Mouse (Mus musculus): ENCODE measurements around the gene BC049715.
"Not testable (repeated sequence)": the region's sequence is repeated elsewhere in the genome, so short reads cannot be mapped to it uniquely, and the experiment has no call there.

BC049715 gene

DNA sequence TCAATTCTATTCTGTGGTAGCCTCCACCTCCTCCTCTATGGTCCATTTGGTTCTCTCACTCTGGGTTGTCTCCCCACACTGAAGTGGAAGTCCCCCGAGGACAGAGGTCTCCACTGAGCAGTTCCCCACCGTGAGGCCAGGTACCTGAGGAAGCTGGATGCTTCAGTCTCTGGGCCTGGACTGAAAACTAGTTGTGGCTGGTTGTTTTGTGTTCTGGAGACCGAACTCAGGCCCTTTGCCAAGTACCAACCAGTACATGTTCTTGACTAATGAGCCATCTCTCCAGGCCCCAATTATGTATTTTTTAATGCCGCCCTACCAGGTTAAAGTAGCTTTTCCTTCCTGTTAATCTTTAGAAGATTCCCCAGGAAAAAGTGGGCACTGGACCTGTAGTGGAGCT is 24.9 kb downstream of the BC049715 start:
- no peak for DNase-seq

DNA sequence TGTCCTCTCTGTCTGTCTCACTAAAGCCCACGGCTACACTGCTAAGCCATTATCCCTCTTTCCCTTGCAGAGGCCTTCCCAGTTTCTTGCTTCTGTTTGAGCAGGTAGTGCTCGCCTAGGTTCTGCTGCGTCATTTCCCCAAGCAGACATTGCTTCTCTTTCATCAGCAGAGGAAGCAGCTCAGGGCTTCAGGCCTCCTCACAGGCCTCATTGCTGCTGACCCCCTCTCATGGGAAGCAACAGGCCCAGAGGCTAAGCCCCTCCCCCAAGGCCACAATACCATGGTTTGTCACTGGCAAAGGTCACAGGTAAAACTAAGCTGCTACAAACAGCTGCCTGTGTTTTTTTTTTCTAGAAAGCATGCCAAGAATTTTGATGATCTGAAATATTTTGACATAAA is 25.3 kb downstream of the BC049715 start:
- peak; percentile 53 for DNase-seq

DNA sequence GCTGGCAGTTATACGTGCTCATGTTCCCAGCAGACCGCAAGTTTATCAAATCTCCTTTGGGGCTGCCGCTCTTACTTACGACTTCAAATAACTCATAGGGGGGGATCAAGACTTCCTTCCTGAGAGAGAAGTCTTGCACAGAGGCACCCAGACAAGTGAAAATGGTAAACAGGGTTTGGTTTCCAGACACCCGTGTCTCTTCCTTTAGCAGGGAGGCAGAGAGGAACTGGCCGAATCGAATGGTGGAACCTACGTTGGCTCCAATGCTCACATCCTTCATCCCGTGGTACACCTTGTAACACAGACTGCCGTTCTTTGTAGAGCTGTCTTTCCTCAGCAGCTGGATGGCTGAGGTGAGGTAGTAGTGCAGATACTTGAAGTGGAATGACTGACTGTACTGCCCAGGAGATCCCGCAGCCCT is 26.9 kb downstream of the BC049715 start:
- no peak for DNase-seq

DNA sequence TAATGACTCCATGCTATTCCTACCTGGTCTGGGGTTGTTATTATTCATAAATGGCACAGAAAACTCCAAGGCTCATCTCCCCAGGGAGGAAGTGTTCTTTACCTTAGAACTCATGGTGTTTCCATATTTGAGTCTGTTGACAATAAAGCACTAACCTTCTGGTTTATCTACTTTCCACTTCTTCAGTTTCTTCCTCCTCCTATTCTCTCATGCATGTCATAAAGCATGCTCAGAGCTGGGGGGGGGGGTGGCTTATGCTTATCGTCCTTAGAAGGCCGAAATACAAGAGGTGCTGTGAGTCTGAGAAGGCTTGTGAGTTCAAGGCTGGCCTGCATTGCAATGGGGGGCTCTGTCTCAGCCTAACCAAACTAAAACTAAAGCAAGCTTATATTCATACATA is 27.8 kb downstream of the BC049715 start:
- DNase-seq: peak; percentile 64

DNA sequence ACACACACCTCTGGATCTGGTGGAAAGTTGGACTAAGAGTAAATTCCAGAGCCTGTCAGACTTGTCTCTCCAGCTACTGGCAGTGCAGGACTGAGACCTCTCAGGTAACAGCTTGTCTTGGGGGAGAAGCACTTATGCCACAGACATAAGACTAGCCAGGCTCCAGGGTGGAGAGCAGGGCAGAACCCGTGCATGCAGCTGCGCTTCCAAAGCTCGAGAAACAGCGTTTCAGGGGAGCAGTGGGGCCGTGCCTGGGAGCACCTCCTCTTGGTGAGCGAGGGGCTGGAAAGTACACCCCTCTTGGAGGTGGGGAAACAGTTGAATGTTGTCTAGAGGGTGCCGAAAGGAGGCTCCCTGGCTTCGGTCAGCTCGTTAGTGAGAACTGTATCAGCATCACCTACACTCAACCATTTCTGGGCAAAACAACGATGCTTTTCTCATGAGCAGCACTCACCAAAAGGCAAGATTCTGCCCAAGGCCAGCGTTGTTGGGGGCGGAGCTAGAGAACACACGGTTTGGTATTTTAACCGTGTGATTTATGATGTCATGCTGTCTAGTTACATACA is 28.7 kb downstream of the BC049715 start:
- peak; percentile 86 for DNase-seq

DNA sequence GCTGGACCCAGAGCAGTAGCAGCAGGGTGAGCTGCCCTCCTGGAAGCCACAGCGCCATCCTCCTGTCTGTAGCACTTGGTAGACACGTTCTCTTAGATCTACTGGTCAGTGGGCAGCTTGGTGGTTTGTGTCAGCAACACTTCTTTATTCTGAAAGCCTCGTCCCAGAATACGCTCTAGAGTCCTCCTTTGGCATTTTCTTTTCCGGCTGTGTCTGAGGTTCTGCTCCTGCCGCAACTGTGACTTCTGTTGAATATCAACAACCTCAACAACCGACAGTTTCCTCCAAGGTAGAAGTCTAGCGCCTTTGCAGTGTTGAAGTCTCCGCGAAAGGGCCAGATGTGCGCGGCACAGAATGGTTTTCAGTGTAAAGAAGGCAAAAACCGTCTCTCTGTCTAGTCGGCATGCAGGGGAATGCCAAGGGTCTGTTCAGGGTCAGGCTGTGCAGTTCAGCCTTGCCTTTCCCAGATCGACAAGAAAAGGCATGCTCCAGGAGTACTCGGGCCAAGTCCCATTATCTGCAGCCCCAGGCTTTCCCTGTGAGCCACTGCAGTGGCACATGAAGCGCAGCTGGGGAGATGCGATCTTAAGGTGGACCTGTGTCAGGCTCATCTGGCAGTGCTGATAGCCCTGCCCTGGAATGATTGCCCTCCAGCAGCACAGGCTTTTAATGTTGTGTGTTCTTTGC is 29.9 kb downstream of the BC049715 start, which contains the start of gene Art4:
Gene Art4 (minus strand): TSS at position 548 of the 687 bp plus-strand sequence.
- DNase-seq: peak; percentile 94

DNA sequence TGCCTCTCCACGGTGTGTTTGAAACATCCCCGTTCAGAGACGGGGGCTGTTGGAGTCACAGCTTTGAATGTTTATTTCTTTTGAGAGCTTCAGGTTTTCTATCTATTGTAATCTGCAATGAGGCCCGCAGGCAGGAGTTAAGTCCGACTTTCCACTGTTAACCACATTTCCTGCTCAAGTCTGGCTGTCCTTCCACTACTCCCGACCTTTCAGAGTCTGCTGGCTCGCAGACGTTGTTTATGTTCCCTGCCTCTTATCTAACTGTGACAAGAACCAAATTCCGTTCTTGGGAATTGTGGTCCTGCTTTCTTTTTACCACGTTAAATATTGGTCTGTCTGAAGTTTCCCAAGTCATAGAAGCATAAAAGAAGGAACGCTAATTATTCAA is 30.4 kb downstream of the BC049715 start:
- DNase-seq: no peak

DNA sequence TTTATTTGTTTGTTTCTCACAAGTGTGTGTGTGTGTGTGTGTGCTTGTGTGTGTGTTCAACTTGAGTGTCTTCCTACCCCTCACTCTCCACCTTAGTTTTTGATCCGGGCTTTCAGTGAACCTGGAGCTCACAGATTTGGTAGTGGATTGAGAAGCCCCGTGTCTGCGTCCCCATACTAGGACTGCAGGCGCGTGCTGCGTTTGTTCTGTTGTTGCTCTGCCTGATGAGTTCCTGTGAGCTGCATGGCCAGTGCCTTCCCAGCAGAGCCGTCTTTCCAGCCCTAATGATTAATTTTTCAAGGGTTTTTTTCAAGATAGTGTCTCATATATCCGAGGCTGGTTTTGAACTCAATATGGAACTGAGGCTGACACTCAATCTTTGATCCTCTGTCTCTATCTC is 31.0 kb downstream of the BC049715 start:
- DNase-seq: peak; percentile 55

DNA sequence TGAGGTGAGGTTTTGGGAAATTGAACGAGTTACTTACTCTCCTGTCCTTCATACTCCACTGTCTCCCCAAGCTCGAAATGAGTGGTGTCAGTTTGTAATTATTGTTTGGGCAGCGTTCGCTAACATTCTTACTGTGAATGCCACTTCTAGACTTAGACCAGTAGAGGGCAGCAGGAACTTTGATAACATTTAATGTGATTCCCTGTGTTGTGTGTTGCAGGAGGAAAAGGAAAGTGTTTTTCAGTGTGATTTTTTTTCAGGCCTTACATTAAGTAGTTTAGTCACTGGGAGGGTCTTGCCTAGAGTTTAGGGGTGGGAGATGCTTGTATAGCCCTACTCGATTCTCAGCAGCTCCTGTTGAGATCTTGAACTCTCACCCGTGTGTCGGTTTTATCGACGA is 33.6 kb downstream of the BC049715 start:
- no peak for DNase-seq

DNA sequence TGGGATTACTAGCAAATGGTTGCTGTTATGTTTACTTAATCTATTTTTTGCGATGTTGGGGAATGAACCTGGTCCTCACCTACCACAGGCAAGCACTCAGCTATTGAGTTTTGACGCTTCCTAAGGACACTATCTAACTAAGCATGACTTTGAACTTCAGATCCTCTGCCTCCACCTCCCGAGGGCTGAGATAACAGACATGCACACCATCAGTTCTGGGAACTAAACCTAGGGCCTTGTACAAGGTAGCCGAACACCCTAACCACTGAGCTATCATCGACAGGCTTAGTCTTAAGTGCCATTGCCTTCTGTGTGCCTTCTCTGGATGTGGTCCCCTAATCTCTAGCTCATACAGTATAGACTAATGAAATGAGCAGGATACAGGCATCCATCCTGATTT is 37.9 kb downstream of the BC049715 start:
- no peak for DNase-seq

DNA sequence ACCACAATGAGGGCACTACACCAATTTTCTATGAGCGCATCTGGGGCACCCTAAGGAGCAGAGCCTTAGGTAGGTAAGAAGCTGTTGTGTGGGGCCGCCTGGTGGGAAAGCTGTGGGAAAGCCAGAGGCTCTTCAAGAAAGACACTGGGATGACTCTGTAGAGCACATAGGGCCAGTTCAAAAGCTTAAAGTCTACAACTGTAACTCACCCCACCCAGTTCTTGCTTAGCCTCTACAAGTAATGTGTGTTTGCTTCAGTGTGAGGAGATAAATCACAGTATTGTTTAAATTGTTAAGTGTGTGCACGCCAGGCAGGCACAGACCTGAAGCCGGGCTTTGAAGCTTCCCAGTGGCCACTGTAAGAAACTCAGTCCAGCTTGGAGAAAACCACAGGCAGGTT is 38.7 kb downstream of the BC049715 start:
- no peak for DNase-seq

DNA sequence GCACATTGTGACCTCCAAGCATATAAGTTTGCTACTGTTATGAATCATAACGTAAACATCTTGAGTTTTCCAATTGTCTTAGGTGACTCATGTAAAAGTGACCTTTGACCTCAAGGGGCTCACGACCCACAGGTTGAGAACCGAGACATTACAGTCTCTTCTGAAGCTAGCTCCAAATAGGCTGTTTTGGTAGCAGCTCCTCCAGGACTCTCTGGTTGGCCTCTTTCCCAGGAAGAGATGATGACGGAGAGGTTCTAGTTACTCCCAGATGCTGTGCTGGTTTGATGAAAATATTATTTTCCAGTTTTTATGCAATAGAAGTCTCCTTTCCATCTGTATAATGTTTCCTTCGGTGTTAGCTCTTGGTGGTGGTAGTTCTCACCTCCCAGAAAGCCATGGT is 41.5 kb downstream of the BC049715 start:
- no peak for DNase-seq

DNA sequence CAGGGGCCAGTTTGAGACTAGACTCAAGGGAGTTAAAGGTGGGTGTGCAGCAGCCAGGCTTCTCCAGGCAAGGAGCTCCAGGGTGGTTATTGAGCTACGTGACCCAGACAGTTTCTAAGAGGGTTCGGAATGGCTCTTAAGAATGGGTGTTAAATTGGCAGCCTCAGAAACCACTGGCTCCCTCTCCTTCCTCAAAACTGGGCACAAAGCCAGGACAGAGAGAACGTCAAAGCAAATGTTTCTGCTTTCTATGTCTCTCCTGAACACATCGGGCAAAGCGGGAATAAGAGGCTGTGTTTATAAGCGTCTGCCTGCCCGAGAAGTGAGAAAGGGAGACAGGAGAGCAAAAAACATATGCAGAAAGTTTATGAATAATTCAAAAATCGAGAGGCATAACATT is 47.2 kb downstream of the BC049715 start:
- no peak for DNase-seq

DNA sequence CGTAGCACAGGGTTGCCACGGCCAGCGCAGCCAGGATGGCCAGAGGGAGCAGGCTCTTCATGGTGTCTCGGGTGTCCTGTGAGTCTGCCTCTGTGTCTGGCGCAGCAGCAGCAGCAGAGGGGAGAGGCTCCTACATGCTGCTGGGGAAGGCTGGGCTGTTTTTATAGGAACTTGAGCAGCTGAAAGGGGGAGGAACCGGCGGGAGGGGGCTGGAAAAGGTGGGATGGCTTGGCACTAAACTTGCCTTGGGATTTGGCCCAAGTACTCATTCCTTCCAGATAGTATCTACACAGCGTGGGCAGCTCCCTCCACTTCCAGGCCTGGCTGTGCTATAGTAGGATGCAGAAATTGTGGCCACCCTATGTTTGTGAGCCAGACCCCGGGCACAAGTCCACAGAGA is 48.2 kb downstream of the BC049715 start, which contains the start of gene Mgp:
Gene Mgp (minus strand): TSS at position 154 of the 400 bp plus-strand sequence.
- DNase-seq: no peak

DNA sequence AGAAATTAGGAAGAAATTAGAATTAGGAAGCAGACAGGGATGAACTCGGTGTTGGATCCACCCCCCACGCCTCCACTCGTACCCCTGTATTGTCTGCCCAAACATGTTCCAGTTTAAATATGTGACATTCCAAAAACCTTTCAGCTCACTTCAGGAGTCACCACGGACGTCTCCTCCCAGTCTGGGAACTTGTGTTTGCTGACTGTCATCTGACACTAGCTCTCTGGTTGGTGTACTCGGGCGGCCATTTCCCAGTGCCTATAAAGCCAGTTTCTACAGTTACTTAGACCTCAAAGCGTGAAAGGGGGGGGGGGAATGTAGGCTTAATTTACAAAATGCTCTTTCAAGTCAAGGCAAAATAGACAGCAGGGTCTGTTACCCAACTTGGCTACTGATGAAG is 54.3 kb downstream of the BC049715 start:
- no peak for DNase-seq

DNA sequence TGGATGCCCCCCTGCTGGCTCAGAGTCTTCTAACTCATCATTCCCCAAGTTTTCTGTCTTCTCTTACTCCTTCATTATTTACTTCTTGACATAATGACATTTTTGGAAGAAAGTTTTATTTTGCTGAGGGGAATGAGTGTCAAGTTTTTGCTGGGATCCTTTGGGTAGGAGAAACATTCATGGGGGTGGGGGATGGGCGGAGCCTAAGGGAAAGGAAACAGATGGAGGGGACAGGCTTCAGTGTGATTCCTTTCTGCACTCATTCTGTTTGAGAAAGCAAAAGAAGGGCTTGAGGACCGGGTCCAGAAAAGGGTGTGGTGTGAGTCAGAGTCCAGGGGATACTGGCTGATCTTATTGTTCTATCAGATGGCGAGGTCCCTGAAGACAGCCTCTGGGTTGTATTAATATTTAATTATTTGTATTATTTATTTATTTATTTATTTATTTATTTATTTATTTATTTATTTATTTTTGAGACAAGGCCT is 56.0 kb downstream of the BC049715 start:
- DNase-seq: no peak

DNA sequence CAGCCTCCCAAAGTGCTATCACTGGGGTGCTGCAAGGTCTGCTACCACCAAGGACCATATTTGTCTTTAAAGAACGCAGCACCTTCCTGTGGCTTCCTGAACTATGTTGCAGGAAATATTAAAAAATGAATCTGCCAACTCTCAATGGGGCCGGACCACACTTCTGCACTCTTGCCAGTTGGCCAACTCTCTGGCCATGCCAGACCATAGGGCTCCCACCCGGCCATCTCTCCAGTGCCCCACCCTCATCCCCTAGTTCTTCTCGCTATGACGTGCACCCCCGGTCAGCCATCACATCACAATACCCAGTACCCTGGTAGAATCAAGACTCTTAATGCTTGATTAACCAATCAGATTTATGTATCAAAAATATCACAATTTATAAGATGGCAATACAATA is 56.5 kb downstream of the BC049715 start:
- DNase-seq: no peak

DNA sequence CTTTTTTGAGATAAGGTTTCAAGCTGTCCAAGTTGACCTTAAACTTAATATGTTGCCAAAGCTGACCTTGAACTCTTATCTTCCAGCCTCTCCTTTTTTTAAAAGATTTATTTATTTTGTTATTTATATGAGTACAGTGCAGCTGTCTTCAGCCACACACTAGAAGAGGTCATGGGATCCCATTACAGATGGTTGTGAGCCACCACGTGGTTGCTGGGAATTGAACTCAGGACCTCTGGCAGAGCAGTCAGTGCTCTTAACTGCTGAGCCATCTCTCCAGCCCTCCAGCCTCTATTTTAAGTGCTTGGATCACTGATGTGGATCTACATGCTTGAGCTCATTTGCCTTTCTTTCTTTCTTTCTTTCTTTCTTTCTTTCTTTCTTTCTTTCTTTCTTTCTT is 57.3 kb downstream of the BC049715 start:
- DNase-seq: not testable (repeated sequence)

DNA sequence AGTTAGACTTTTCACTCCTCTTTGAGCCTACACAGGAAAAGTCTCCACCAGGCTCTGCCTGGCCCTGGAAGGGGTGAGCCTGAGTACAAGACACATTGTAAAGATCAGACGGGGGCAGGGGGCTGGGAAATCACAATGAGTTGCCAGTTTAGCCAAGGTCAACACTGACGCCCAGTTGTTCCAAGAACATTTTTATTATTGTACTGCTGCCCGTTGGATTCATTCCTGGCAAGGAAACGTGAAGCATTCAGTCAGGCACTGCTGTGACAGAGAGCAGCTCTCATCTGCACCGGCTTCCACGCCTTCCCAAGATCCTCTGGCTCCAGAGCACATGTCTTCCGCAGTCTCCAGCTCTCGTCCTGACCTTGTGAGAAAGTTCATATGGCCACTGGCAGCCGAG is 60.4 kb downstream of the BC049715 start:
- no peak for DNase-seq

DNA sequence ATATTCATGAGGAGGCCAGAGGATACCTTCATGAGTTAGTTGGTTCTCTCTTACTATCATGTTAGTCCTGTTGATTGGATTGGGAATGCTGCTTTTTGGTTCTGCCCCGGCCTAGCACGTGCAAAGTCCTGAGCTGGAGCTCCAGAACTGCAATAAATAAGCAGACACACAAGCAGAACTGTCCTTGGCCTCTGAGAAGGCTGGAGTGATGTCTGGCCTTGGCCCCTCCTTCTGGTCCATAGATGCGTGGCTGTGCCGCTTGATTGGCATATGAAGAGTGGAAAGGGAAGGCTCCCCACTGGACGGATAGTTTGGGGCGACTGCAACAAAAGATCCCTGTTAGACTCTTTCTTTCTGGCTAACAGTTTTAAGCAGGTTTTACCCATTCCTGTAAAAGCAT is 61.6 kb downstream of the BC049715 start:
- no peak for DNase-seq

DNA sequence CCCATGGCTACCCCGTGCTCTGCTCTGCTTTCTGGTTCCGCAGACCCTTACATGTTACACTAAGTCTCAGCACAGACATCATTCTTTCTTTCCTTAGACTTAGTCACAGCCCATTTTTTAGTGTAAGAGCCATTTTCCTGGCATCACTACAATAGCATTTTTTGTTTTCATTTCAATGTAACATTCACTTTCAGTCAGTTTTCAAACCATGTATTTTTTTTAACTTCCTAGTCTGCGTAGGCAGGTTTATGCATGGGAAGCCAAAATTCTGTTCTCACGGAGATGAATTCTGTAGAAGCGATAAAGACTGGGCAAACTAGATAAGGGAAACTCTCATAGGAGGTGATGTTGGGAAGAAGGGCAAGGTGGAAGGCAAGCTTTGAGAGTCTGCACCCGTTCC is 62.1 kb downstream of the BC049715 start:
- DNase-seq: no peak

Measured in liver (tissue).